Mouse (Mus musculus) brain, embryonic 14.5 days (tissue): ENCODE measurements at regions not wholly inside any gene's neighbourhood (a gene's known extent, or its start where the extent isn't known, plus 50 kb on each side); places are given as distances from the start of the nearest gene placed in this dataset.

Source experiments
- DNase-seq: peaks from one replicate; pipeline ENCODE4 v3.0.0-alpha.2; 2011; ENCODE audit warnings: low read depth
- CTCF ChIP-seq: fragments of 200-500 bp; IDR thresholded peaks from 2 replicates; pipeline ENCODE4 v1.5.1; 2012; ENCODE audit warnings: inconsistent platforms, mild to moderate bottlenecking, moderate library complexity, borderline replicate concordance; ENCODE audit not compliant: insufficient read depth, insufficient read length; ENCODE audit errors: extremely low read depth
- POLR2A ChIP-seq: fragments of 200-500 bp; IDR thresholded peaks from 2 replicates; pipeline ENCODE4 v1.6.1; 2012; ENCODE audit warnings: mild to moderate bottlenecking, inconsistent platforms, borderline replicate concordance; ENCODE audit not compliant: poor library complexity, insufficient read depth, insufficient read length, severe bottlenecking; ENCODE audit errors: extremely low read depth

DNA sequence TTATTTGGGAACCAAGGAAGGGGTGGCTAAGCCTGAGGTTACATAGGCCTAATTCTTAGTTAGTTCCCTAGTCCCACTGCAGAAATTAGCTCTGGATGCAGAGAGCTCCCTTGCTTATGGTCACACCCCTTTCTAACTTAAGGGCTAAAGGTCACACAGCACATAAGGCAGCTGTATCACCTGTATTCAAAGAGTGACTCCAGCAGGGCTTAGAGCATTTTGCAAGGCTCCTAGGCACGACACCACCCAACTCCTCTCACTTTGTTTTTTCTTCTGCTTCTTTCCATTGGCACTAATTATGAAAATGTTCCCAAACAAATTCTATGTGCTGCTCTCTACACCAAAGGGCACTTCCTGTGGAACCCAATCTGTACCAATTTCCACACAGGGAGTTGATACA, 268.9 kb downstream of the Rnf152 start:
- TF ChIP-seq CTCF: no peak
- TF ChIP-seq POLR2A: no peak
- DNase-seq: no peak

- TF ChIP-seq POLR2A (no peak), CTCF (no peak)
- no peak for DNase-seq
Measured at GRCm38 (mm10) chr1:105084556-105084955, 272.0 kb downstream of the Rnf152 start.

DNA sequence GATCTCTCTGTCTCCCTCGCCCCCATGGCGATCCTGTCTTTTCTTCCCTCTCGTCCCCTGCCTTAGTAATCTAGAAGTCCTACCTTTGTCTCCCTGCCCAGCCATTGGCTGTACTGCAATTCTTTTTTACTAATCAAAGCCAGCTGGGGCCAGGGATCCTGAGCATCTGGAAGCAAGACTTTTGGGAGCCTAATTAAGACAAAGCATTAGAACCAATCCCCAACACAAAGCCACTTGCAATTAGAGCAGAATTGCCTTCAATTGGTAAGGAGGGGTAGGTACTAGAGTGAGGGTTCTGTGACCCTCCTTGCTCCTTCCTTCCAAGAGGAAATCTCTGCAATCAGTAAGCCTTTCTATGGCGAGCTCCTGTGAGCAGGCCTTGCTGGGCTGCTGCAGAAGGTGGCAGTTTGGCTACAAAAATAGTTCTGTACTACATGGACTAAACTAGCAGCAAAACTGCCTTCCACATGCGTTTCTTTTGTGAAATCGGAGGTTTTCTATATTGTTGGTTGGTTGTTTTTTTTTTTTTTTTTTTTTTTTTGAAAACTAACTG, 272.9 kb downstream of the Rnf152 start:
- DNase-seq: peak; percentile 21
- TF ChIP-seq CTCF (no peak), POLR2A (no peak)

DNA sequence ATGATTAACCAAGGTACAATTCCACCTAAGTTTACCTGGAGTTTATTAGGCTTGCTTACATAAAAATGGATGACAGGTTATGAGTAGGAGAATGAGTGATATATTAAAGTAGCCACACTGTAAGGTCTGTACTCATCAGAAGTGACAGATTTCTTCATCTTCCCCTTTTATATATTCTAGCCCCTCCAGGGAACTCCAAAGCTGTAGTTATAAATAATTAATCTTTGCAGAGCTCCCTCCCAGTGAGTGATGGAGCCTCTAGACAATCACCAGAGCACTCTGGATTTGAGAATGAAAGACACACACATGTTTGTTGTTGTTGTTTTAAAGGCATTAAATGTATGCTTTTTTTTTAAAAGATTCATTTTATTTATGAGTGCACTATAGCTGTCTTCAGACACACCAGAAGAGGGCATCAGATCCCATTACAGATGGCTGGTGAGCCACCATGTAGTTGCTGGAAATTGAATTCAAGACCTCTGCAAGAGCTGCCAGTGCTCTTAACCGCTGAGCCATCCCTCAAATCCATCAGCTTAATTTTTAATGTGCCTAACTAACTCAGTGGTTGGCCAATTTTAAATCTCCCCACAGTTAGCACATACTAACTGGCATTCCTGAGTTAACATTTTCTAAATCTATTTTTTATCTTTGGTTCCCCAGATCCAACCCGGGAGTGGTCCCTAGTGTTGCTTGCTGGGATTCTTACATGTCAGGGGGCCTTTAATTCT, 273.5 kb downstream of the Rnf152 start:
- TF ChIP-seq CTCF: no peak
- no peak for TF ChIP-seq POLR2A
- DNase-seq: no peak

GRCm38 (mm10) chr1:105081942-105082341, 274.6 kb downstream of the Rnf152 start:
- DNase-seq: no peak
- TF ChIP-seq CTCF: no peak

GRCm38 (mm10) chr1:105079437-105079836, 277.1 kb downstream of the Rnf152 start:
- DNase-seq: no peak
- TF ChIP-seq CTCF: no peak
- no peak for TF ChIP-seq POLR2A

DNA sequence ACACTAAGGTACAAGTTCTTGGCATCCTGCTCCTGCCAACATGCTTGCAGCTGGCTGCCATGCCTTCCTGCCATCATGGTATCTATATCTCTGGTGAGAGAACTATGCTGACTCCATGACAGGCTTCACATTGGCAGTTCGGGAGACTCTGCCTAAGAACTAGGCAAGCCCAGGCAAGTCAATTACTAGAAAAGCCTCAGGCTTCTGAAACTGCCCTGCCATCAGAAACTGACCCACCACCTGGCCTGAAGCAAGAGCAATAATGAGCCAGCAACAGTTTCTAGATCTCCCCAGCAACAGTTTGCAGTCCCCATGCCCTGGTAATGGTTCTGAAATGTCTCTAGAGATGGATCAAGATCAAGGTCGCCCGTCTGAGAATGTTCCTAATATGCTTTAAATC, 280.8 kb downstream of the Rnf152 start:
- no peak for DNase-seq
- TF ChIP-seq CTCF: no peak
- no peak for TF ChIP-seq POLR2A

- TF ChIP-seq POLR2A (no peak), CTCF (no peak)
- DNase-seq: no peak
Measured at GRCm38 (mm10) chr1:105074326-105074725, 282.2 kb downstream of the Rnf152 start.

- DNase-seq: no peak
- no peak for TF ChIP-seq CTCF
- TF ChIP-seq POLR2A: no peak
Measured at GRCm38 (mm10) chr1:105070661-105071455, 285.7 kb downstream of the Rnf152 start.

GRCm38 (mm10) chr1:105067902-105068301, 288.6 kb downstream of the Rnf152 start:
- TF ChIP-seq POLR2A (no peak), CTCF (no peak)

DNA sequence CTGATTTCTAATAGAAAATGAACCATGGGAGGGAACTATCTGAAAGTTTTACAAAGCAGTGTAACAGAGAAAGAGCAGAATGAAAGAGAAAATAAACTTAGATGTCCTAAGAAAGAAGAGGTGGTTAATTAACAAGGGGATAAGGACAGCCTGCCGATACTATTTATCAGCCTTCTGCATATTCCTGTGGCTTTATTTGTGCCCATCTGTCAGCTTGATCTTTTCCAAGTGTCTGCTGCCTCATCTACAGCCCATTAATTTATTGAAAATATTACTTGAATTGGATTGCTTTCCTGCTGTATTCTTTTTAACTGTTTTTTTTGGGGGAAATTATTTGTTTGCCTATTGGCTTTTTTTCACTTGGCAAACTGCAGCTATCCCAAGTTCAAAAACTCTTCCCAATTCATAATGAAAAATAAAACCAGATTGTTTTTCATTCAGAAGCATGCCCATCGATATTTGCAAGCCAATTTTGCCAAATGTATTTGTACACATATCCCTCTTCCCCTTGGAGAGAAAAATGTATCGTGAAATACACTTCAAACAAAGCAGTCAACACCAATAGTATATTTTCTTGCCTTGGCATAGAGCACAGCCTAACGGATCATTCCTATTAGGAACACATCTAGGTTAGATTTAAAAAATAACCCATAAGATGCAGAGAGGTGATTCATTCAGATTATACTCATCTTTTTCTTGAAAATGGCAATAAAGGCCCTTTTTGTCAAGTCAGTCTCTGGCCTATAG, 289.3 kb downstream of the Rnf152 start:
- peak; percentile 55 for DNase-seq
- no peak for TF ChIP-seq CTCF
- no peak for TF ChIP-seq POLR2A

More at GRCm38 (mm10) chr1:105067902-105068301, 288.6 kb downstream of the Rnf152 start:
- DNase-seq: peak; percentile 66
